Mouse (Mus musculus) bone marrow macrophage, adult 2 months (primary cell): ENCODE measurements around the gene Olfr643. TPM values are rescaled to one million over a fixed set of nuclear protein-coding genes. Genes with fewer than 3 reads are reported as not detected.
"Not testable (repeated sequence)": the region's sequence is repeated elsewhere in the genome, so short reads cannot be mapped to it uniquely, and the experiment has no call there.

Source experiments
- H3K27ac ChIP-seq: 2 replicates; pipeline ENCODE4 v1.5.1; 2012; ENCODE audit warnings: low read depth, low read length; ENCODE audit not compliant: insufficient read depth
- H3K4me1 ChIP-seq: 2 replicates; pipeline ENCODE4 v1.6.1; 2012; ENCODE audit warnings: low read length; ENCODE audit not compliant: control insufficient read depth, insufficient read depth
- H3K4me3 ChIP-seq: 2 replicates; pipeline ENCODE4 v1.5.1; 2012; ENCODE audit warnings: mild to moderate bottlenecking, low read length, moderate library complexity; ENCODE audit not compliant: insufficient read depth
- CTCF ChIP-seq: IDR thresholded peaks from 2 replicates; pipeline ENCODE4 v1.5.1; 2012; ENCODE audit warnings: low read depth, mild to moderate bottlenecking, low read length, moderate library complexity
- POLR2A ChIP-seq: IDR thresholded peaks from 2 replicates; pipeline ENCODE4 v1.6.1; 2012; ENCODE audit warnings: mild to moderate bottlenecking, low read depth, low read length, borderline replicate concordance
- polyA plus RNA-seq: library from polyadenylated mRNA; stranded (reverse); fragments of >200 nt; gene quantifications from 2 replicates; pipeline ENCODE4 v1.2.4, GENCODE M21; 2012; ENCODE audit not compliant: missing spikeins, insufficient read depth, insufficient read length

The Olfr643 gene
- polyA plus RNA-seq, 1 experiment, result not detected

- TF ChIP-seq POLR2A (no peak), CTCF (no peak)
- Histone ChIP-seq H3K4me1 (no peaks in the 10 kb centered on the region), H3K27ac (no peak within 1 kb of the TSS), H3K4me3 (no peak within 1 kb of the TSS)
Observed at GRCm38 (mm10) chr7:104025473-104025872, 111.7 kb downstream of the Olfr643 start, which contains the start of gene Olfr640. Olfr640 (minus strand) TSS chr7:104025573.

GRCm38 (mm10) chr7:104021651-104022050 is 115.6 kb downstream of the Olfr643 start:
- Histone ChIP-seq H3K4me1 (no peaks in the 10 kb centered on the region), H3K4me3 (no peak overlapping the region), H3K27ac (no peak overlapping the region)
- TF ChIP-seq POLR2A (no peak), CTCF (no peak)

- Histone ChIP-seq H3K4me1 (no peaks in the 10 kb centered on the region), H3K27ac (no peak overlapping the region), H3K4me3 (no peak overlapping the region)
- TF ChIP-seq CTCF (no peak), POLR2A (no peak)
Observed at GRCm38 (mm10) chr7:104018953-104019352, 118.3 kb downstream of the Olfr643 start.

- no peak within 1 kb of the TSS for H3K27ac ChIP-seq
- no peak for TF ChIP-seq POLR2A
- TF ChIP-seq CTCF, result no peak
- H3K4me3 ChIP-seq, result no peak within 1 kb of the TSS
- no peaks in the 10 kb centered on the region for H3K4me1 ChIP-seq
Observed at GRCm38 (mm10) chr7:104017203-104017602, 120.0 kb downstream of the Olfr643 start, which contains the start of gene Olfr639. Olfr639 (minus strand) TSS chr7:104017303.

- no peak overlapping the region for H3K27ac ChIP-seq
- H3K4me3 ChIP-seq, result no peak overlapping the region
- H3K4me1 ChIP-seq, result no peaks in the 10 kb centered on the region
- TF ChIP-seq POLR2A (no peak), CTCF (no peak)
Observed at GRCm38 (mm10) chr7:103999124-103999523, 138.1 kb downstream of the Olfr643 start.

GRCm38 (mm10) chr7:103998446-103998845 is 138.8 kb downstream of the Olfr643 start, which contains the start of gene Olfr638:
Olfr638 (plus strand) TSS chr7:103998746.
- Histone ChIP-seq H3K27ac (no peak within 1 kb of the TSS), H3K4me1 (no peaks in the 10 kb centered on the region), H3K4me3 (no peak within 1 kb of the TSS)
- TF ChIP-seq CTCF, result no peak
- no peak for TF ChIP-seq POLR2A

GRCm38 (mm10) chr7:103971782-103972181 is 165.4 kb downstream of the Olfr643 start:
- H3K4me1 ChIP-seq, result no peaks in the 10 kb centered on the region
- H3K4me3 ChIP-seq, result no peak overlapping the region
- H3K27ac ChIP-seq, result no peak overlapping the region
- no peak for TF ChIP-seq CTCF
- TF ChIP-seq POLR2A, result no peak

- H3K4me3 ChIP-seq, result no peak within 1 kb of the TSS
- no peaks in the 10 kb centered on the region for H3K4me1 ChIP-seq
- H3K27ac ChIP-seq, result no peak within 1 kb of the TSS
- no peak for TF ChIP-seq POLR2A
- TF ChIP-seq CTCF, result no peak
Observed at GRCm38 (mm10) chr7:103970852-103971251, 166.4 kb downstream of the Olfr643 start, which contains the start of gene Olfr635. Olfr635 (plus strand) TSS chr7:103971152.

GRCm38 (mm10) chr7:103966873-103967272 is 170.3 kb downstream of the Olfr643 start:
- H3K4me1 ChIP-seq, H3K27ac ChIP-seq, H3K4me3 ChIP-seq: not testable (repeated sequence)

Other genes starting within 250 kb of the Olfr643 start
- gene Olfr64, start 242.9 kb downstream of the Olfr643 start, polyA plus RNA-seq, result not detected in 2 replicates
- not detected in 2 replicates for gene Olfr65, start 233.9 kb downstream of the Olfr643 start, polyA plus RNA-seq
- gene Olfr631, start 208.6 kb downstream of the Olfr643 start, polyA plus RNA-seq, result not detected in 2 replicates
- not detected in 2 replicates for gene Olfr632, start 203.1 kb downstream of the Olfr643 start, polyA plus RNA-seq
- not detected in 2 replicates for gene Olfr633, start 193.0 kb downstream of the Olfr643 start, polyA plus RNA-seq
- gene Olfr635, start 166.3 kb downstream of the Olfr643 start, polyA plus RNA-seq, result 0.13 TPM in 1 of 2 replicates, not detected in the other
- gene Olfr638, start 138.7 kb downstream of the Olfr643 start, polyA plus RNA-seq, result not detected in 2 replicates
- 0.12 TPM in 1 of 2 replicates, not detected in the other for gene Olfr639, start 120.1 kb downstream of the Olfr643 start, polyA plus RNA-seq
- gene Olfr640, start 111.8 kb downstream of the Olfr643 start, polyA plus RNA-seq, result not detected in 2 replicates
- gene Olfr641, start 102.0 kb downstream of the Olfr643 start, polyA plus RNA-seq, result not detected in 2 replicates
- gene Olfr642, start 84.7 kb downstream of the Olfr643 start, polyA plus RNA-seq, result 0.17 TPM in 1 of 2 replicates, not detected in the other
- not detected in 2 replicates for gene 4930516K23Rik, start 76.0 kb downstream of the Olfr643 start, polyA plus RNA-seq
- not detected in 2 replicates for gene Olfr644, start 65.5 kb downstream of the Olfr643 start, polyA plus RNA-seq
- gene Olfr645, start 51.9 kb downstream of the Olfr643 start, polyA plus RNA-seq, result not detected in 2 replicates
- not detected in 2 replicates for gene Olfr646, start 32.5 kb downstream of the Olfr643 start, polyA plus RNA-seq
- gene Ubqln5, start 7.6 kb downstream of the Olfr643 start, polyA plus RNA-seq, result not detected in 2 replicates
- not detected in 2 replicates for gene Ubqln3, start 5.9 kb upstream of the Olfr643 start, polyA plus RNA-seq
- gene Ubqlnl, start 13.2 kb upstream of the Olfr643 start, polyA plus RNA-seq, result not detected in 2 replicates
- not detected in 2 replicates for gene Olfm5, start 27.4 kb upstream of the Olfr643 start, polyA plus RNA-seq
- gene Olfr648, start 46.0 kb upstream of the Olfr643 start, polyA plus RNA-seq, result not detected in 2 replicates
- not detected in 2 replicates for gene Olfr649, start 58.6 kb upstream of the Olfr643 start, polyA plus RNA-seq
- 1.7 and 3.0 TPM in 2 replicates for gene Trim6, start 81.4 kb upstream of the Olfr643 start, polyA plus RNA-seq
- 50.1 and 53.9 TPM in 2 replicates for gene Trim34a, start 107.1 kb upstream of the Olfr643 start, polyA plus RNA-seq
- gene Trim5, start 150.7 kb upstream of the Olfr643 start, polyA plus RNA-seq, result 14.9 and 15.9 TPM in 2 replicates
- 70.6 and 78.1 TPM in 2 replicates for gene Trim12a, start 178.1 kb upstream of the Olfr643 start, polyA plus RNA-seq
- 2.5 TPM in 1 of 2 replicates, not detected in the other for gene Trim34b, start 192.1 kb upstream of the Olfr643 start, polyA plus RNA-seq
- 29.4 and 30.3 TPM in 2 replicates for gene Trim12c, start 216.0 kb upstream of the Olfr643 start, polyA plus RNA-seq
- gene Trim30b, start 232.5 kb upstream of the Olfr643 start, polyA plus RNA-seq, result 3.0 and 3.3 TPM in 2 replicates